Mouse (Mus musculus) kidney, postnatal 4 days (tissue): ENCODE measurements around the gene Fbf1.
A peak's percentile ranks its signal among the peaks of the same experiment; 100 is the strongest.
"Not testable (repeated sequence)": the region's sequence is repeated elsewhere in the genome, so short reads cannot be mapped to it uniquely, and the experiment has no call there.

Experiments
- DNase-seq, 2 experiments: peaks; one replicate each; pipeline ENCODE4 v3.0.0; 2021; ENCODE audit warnings: mixed read lengths in 2 of 2

Gene Fbf1

DNA sequence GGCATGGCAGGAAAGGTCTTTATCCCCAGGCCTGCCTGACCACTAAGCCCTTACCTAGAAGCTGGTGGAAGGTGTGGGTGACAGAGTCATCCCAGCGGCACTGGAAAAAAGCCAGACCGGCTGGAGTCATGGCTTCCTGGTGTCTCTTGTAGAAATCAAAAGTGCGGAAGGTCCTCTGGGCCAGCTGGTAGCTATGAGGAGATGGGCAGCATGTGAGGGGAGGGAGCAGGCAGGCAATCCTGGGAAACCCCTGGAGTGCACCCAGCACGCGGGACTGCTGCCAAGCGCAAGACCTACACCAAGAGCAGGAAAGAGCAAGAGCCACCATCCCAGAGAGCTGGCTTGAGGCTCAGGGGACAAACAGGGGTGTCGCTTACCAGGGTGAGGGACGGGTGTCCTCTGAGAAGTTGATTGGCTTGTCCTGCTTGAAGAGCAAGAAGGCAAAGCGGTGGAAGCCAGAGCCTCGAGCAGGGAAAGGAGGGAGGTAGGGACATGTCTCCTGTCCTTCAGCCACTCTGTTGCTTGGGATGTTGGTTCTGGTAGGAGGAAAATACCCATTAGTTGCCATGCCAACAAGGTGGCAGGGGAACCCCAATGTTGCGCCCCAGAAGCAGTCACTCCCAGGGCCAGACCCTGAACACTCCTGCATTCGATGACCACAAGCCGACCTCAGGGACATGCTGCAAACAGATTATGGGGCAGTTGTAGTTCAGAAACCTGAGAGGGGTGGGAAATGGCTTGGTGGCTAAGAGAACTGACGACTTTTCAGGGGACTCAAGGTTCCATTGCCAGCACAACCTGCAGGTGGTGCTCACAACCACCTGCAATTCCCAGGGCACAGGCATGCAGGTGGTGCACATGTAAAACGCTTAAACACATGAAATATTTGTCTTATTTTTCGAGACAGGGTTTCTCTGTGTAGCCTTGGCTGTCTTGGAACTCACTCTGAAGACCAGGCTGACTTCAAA is 35.3 kb downstream of the Fbf1 start:
- DNase-seq: peak; percentile 14 to 34

DNA sequence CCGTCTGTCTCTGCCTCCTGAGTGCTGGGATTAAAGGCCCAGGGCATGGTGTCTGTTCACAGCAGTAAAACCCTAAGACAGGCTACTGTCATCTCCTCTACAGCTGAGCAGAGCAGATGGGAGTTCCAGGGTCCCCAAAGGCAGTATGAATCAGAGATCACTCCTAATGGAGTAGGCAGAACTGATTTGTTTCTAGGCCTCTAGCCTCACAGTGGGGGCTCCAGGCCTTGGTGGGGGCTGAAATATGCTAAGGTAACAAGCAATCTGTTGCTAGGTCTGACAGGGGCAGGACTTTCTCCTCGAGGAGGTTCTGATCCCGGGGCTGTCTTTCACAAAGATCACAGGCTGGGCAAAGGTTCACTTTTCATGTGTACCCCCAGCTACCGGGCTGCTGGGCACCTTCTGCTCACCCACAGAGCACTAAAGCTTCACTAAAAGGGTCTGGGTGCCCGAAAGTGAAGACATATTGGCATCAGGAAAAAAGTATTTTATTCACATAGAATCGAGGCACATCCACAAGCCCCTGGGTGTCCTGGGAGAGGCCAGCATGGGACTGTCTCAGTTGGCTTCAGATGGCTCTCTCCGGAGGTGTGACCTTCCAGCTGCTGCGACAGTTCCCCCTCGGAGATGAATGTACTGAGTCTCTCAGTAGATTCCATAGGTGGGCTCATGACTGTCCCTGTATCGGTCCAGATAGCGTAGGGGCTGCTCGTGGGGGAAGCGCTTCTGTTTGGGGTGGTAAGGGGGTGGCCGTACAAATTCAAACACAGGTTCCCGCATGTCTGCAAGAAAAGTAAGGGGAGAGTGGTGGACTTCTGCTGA is 36.4 kb downstream of the Fbf1 start:
- DNase-seq: no peak

DNA sequence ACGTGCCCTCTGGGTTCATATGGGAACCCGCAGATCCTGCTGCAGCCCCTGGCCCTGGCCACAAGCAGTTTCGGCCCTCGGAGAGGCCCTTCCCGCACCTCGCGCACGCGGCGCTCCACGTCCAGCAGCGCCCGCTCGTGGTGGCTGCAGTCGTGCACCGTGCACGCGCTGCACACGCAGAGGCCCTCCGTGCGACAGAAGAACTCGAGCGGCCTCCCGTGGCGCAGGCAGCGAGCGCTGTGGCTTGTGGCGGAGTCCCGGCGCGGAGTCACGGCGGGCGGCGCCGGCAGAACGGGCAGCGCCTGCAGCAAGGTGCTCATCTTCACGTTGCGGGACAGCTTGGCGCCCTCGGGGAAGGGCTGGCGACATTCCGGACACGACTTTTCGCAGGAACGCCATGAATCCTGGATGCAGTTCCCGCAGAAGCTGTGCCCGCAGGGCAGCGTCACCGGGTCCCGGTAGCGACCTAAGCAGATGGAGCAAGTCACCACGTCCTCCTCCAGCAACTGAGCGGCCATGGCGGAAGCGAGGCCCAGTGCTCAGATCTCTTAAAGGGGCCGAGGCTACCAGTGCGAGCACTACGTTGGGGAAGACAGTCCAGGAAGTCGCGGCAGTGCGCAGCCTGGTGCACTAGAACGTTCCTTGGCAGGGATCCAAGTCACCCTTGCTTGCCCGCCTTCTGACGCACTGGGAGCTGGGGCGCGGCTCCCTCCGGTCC is 37.3 kb downstream of the Fbf1 start, which contains the start of gene Trim65:
TSS of gene Trim65 (minus strand) at position 641 of the 718 bp plus-strand sequence.
- DNase-seq: peak; percentile 93 to 96

DNA sequence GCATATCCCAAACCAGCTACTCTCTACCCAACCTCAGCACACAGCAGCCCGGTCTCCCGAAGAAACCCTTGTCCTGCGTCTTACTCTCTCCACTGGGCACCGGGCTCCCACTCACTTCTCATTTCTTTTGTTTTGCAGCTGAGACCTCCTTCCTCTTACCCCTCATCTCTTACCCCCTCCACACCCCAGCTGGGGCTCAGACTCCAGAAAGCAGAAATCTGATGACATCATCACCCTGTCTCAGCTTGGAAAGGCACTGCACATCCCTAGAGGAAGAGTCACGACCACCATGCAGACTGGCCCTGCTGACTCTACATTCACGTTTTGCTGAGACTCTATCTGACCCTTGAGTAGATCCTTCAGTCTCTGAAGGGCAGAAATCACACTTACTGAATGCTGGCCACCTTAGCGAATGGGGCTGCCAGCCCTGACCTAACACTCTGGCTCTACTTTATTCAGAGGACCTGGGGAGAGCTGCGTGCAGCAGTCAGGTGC is 37.9 kb downstream of the Fbf1 start:
- DNase-seq: no peak

DNA sequence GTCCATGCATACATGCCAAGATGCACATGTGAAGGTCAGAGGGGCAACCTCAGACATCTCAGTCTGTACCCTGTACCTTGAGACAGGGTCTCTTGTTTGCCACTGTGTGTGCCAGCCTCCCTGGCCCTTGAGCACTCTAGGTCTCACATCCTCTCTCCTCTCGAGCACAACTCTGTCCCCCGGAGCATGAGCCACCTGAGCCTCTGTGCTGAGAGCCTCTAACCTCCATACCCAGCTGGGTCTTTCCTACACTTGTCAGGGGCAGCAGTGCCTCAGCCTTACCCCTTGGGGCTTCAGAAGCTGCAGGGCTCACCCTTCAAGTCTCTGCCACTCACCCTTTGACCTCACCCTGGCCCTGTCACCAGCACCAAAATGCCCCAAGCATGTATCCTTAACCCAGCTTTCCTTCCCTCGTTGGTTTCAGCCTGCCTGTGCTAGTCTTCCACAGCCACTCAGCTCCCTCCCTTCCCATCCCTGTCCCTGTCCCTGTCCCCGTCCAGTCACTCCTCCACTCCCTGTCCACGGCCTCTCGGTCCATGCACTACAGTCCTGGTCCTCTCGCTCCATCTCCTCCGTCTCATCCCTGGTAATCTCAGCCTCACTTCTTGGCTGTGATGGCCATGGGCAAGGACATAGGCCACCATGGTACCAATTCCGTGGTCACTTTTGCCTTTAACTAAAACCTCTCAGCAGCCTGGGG is 38.7 kb downstream of the Fbf1 start:
- DNase-seq: no peak

DNA sequence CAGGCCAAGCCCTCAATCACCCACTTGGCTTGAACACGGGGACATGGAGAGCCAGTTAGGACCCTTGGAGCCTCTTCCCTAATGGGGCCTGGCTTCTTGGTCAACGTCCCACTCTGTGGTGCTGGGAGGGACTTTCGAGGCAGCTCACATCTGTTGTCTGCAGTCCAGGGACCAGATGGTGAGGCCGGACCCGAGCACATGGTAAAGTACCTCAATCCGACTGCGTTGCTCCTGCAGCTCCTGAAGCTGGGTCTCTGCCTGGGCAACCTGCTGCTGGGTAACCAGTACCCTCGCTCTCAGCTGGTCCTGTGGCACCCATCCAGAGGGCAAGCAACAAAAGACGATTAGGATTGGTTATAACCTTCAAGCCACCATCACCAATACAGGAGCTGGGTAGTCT is 40.0 kb downstream of the Fbf1 start:
- DNase-seq: peak; percentile 34 to 46

DNA sequence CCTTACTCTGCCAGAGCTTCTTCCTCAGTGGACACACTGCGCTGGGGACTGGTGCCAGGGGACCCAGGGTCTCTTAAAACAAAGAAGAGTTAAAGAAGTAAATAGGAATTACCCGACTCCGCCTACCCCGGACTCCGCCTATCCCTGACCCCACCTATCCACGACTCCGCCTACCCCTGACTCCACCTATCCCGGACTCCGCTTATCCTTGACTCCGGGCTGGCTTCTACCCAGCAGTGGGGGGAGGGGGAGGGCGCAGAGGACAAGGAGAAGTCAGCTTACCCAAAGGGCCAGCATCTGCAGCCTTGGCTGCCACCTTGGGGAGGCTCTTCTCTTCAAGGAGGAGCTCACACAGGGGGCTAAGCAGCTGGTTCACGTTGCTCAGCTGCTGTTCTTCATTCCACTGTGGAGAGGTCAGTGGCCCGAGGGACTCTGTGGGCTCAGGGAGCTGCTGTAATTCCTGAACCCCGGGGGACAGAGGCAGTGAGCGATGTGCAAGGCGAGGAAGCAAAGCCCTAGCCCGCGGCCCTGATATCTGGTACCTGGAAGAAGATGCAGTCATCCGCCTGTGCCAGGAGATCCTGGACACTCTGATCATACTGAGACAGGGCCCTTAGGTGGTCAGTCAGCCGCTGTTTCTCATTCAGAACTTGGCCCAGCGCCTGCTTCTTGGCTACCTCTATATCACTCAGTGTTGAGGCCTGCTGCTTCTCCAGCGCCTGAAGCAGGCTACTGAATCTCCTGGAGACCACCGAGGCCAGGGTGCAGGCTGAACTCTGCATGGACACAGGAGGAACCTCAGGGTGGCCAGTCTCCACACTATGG is 40.6 kb downstream of the Fbf1 start, which contains the start of gene Trim47:
TSS of gene Trim47 (minus strand) at position 55 of the 825 bp plus-strand sequence.
- DNase-seq: peak; percentile 94 to 96

DNA sequence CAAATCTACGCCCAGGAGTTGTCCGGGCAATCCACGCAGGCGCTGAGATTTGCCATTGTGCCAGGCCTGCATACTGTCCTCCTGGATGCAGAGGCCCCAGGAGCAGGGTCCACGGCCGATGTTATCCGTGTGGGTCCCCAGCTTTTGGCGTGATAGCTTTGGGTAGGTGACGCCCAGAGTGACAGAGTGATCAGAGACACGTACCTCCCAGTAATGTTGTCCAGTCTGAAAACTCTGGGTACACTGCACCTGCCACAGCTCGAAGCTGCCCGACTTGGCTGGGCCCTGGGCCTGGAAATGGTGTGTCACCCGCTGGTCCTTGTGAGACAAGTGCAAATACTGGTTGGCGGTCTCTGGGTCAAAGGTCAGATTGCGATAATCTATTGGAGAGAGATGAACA is 41.7 kb downstream of the Fbf1 start:
- DNase-seq: no peak

DNA sequence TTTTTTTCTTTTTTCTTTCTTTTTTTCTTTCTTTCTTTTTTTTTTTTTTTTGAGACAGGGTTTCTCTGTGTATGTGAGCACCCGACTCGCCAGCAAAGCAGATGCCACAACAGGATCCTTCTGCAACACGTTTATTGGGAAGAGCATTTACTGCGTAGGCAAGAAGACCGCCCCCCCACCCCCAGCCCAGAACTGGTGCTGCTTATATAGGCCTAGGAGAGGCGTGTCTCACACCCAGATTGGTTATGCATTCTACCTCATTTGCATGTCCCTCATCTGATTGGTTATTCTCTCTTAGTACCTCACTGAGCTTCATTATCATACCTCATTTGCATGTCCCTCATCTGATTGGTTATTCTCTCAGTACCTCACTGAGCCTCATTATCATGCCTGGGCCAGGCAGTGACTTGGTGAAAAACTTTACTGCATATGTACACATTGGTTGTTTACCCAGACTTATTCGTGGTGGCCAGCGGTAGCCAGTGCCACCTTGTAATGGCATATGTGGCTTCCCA is 46.2 kb downstream of the Fbf1 start:
- DNase-seq: not testable (repeated sequence)

DNA sequence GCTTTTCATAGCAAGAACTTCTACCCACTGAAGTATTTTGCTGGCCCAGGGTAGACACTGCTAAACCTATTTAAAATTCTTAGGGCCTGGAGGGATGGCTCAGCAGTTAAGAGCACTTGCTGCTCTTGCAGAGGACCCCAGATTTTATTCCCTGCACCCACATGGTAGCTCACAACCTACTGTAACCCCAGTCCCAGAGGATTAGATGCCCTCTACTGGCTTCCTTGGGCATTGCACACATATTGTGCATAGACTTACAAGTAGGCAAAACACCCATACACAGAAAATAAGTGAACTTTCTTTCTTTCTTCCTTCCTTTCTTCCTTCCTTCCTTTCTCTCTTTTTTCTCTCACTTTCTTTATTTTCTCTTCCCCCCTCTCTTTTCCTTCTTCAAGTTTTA is 50.1 kb downstream of the Fbf1 start:
- peak; percentile 49 to 54 for DNase-seq

DNA sequence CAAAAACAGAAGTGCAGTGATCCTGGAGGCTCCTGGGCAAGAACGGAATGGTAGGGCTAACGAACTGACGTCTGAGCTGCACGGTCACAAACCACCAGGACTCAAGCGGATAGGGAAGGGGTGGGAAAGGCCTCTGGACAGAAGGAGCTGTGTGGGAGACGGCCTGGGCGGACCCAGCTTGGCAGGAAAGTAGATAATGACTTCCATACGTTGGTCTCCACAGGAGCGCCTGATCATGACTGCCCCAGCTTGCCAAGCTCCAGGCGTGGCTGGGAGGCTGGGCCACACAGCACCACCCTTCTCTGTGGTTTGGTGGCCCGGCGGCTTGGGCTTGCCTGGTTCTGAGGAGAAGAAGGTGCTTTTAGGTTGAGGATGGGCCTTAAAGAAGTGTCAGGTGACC is 50.7 kb downstream of the Fbf1 start:
- DNase-seq: no peak

DNA sequence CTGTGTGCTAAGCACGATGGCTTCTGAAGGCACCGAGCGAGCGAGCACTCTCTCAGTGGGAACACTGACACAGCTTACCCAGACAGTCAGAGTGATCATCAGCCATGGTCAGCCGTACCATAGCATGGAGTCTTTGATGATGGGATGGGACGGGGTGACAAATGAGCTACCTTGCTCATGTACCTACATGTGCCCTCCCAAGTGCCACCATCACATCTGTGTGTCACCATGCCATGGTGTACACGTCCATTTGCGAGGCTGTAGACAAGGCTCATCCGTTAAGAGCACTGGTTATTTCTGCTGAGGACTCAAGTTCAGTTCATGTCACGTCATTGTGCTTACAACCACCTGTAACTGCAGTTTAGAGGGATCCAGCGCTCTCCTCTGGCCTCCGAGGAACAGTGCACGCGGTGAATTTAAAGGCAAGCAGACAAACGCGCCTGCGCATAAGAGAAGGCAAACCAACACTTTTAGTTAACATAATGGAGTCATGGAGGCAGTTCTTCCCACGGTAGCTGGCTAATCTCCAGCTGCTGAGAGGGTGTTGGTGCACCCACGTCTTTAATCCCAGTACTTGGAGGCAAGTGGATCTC is 56.3 kb downstream of the Fbf1 start:
- peak; percentile 45 to 59 for DNase-seq

DNA sequence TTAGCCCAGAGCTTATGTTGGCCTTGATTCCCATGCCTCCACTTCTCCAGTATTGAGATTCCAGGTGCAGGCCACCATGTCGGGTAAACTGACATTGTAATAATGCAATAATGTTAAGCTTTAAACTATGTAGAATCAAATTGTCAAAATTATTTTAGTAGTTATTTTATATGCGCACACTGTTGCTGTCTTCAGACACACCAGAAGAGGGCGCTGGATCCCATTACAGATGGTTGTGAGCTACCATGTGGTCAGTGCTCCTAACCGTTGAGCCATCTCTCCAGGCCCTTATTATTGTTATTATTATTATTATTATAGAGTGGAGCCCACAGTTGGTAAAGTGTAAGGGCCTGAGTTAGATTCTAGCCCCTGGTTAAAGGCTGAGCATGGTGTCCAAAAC is 56.9 kb downstream of the Fbf1 start:
- no peak for DNase-seq

DNA sequence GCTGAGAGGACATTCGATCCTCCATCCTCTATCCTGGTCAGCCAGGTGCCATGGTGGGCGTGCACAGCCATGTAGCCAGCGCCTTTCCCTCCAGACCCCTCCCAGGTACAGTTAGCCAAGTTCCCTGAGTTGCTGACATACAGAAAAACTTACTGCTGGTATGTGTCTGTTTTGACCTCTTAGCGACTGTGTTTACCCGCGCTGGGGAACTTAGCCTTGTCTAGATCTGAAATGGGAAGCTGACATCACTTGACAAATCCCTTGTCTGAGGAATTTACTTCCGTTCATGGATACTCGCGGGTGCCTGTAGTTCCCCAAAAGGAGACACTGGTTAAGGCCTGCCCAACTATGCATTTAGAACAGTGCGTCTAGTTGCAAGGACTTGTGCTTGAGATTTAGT is 57.4 kb downstream of the Fbf1 start:
- DNase-seq: no peak

DNA sequence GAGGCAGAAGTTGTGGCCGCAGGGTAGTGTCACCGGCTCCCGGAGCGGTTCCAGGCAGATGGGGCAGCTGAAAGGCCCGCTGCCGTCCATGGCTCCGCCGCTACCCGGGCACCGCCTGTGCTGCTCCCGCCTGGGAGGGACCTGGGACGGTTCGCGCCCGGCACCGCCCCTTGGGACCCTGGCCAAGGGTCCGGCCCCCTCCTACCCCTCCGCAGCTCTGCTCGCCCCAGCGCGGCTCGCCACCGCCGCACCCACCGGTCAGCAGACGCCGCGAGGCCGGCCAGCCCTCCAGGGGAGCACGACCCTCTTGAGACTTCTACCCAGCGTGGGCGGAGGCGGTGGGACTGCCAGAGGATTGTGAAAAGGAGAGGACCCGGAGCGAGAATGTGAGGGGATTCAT is 57.8 kb downstream of the Fbf1 start:
- peak; percentile 82 to 87 for DNase-seq

DNA sequence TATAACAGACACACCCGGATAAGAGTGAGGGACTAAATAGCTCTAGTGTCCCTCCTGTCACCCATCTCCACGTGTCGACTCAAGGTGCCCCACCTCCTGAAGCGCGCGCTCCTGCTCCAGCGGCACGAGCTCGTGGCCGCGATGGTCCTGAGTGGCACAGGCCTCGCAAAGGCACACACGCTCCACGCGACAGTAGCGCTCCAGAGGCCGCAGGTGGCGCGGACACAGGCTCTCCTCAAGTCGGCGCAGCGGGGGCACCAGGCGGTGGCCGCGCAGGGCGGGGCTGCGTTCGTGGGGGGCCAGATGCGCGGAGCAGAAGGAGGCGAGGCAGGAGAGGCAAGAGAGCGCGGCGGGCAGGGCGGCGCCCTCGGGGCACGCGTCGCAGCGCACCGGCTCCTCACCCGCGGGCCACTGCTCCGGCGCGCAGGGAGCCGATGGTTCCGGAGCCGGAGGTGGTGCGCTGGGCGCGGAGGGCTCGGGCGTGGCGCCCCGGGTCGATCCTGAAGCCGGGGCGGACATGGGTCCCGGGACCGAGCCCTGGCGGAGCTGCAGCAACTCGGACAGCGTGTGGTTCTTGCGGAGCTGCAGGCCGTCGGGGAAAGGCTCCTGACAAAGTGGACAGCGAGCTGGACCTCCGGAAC is 58.4 kb downstream of the Fbf1 start:
- DNase-seq: peak; percentile 60 to 74

DNA sequence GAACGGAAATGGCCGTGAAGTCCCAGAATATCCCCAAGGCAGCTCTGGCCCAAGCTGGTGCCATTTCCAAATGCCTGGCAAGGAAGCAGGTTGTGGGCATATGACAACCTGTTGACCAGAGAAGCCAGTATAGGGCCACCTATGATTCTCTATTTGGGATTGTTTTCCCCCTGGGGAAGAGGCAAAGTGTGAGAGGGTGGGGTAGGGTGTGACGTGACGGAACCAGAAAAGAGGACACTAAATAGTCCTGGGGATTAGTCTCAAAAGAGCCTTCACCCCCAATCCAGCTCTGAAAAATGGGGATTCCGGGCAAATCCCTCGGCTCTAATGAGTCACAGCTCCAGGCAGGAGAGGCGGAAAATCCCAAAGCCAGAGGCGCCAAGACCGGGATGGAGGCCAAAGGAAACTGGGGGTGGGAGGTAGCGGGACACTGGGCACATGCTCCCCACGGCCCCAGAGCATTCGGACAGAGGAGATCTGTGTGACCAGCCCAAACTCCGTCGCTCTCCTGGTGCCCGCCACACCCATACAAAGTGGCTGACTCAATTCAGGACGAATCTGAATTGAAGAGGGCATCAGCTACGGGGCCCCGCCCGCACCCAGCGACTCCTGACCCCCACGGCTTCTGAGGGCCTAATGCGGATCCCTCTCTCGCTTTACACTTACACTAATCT is 59.4 kb downstream of the Fbf1 start:
- peak; percentile 61 to 67 for DNase-seq

DNA sequence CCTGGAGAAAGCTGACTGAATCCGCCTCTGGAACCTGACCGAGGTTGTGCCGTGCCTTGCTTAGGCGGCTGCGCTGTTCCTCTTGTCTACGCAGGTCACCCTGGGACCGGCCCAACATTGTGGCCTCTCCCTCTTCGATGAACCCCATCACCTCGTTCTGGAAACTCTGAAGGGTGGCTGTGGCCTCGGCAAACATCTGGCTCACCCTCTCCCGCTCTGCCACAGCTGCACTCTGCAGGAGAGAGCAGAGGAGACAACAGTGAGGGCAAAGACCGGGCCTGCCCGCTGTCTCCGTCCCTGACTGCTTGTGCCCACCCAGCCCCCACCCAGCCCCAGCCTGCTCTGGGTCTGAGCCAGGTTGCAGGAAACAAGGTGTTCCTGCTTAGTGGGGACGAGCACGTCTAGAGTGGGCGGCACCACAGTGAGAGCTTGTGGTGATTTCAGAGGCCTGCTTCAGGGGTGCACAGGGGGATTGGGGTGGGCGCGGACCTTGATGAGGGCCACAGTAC is 60.1 kb downstream of the Fbf1 start:
- DNase-seq: peak; percentile 41 to 58
